Mouse (Mus musculus): ENCODE data around the gene Zfp110. TPM values are rescaled to one million over a fixed set of nuclear protein-coding genes. Genes with fewer than 3 reads are reported as not detected.
"Not testable (repeated sequence)": the region's sequence is repeated elsewhere in the genome, so short reads cannot be mapped to it uniquely, and the experiment has no call there.

The Zfp110 gene
- polyA plus RNA-seq (2016; fragmentation: Nextera tagmentation; extraction: Ambion mirVana): 32.4 and 34.5 TPM in 2 replicates

GRCm38 (mm10) chr7:12834162-12835120, at the start of gene Zfp110:
TSS of gene Zfp110 (plus strand) at chr7:12834761.
- peak within 1 kb of the TSS; percentile 47 for H3K9ac ChIP-seq
- H3K4me1 ChIP-seq: no peaks in the 10 kb centered on the region
- peak within 1 kb of the TSS; percentile 55 for H3K4me3 ChIP-seq (replicated peaks)
- H3K27me3 ChIP-seq: no peaks in the 10 kb centered on the region
- peaks cover 32% of the 10 kb centered on the region for H3K9me3 ChIP-seq
- H3K27ac ChIP-seq: peak within 1 kb of the TSS; percentile 51; the same call in 1 of the 2 replicates
- H3K36me3 ChIP-seq (replicated peaks): peaks cover 32% of the 10 kb centered on the region
- peak within 1 kb of the TSS; percentile 55 for H3K4me2 ChIP-seq
- ATAC-seq (ENCODE audit: low FRiP score): peak; percentile 97
- 4% methylated on average over 47 of the region's 47 CpGs for WGBS

DNA sequence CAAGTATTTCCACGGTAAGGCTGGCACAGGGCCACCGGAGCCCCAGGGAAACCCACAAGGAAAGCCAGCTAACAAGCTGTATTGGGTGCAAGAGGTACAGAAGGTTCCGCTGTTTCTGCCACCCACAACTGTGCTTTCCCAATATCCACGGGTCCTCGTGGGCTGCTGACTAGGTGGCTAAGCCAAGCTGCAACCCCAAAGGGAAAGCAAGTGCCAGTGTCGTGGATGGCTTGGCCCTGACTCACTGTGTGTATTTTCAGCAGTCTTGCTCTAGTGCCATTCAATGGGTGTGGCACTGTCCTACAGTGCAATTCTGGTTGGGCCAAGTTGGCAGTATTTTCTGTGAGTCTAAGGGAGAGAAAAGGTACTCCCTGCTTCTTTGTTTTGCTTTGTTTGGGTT, 47.2 kb upstream of the Zfp110 start:
- no peak overlapping the region for H3K27ac ChIP-seq
- H3K4me1 ChIP-seq: peaks cover 5% of the 10 kb centered on the region; the same call in 1 of the 2 replicates
- WGBS: 74% methylated on average over 6 of the region's 6 CpGs
- H3K9ac ChIP-seq: no peak overlapping the region
- H3K4me3 ChIP-seq (replicated peaks): no peak overlapping the region
- H3K4me2 ChIP-seq: no peak overlapping the region
- no peaks in the 10 kb centered on the region for H3K36me3 ChIP-seq (replicated peaks)
- no peak for ATAC-seq (ENCODE audit: low FRiP score)
- H3K9me3 ChIP-seq: no peaks in the 10 kb centered on the region
- H3K27me3 ChIP-seq: no peaks in the 10 kb centered on the region

DNA sequence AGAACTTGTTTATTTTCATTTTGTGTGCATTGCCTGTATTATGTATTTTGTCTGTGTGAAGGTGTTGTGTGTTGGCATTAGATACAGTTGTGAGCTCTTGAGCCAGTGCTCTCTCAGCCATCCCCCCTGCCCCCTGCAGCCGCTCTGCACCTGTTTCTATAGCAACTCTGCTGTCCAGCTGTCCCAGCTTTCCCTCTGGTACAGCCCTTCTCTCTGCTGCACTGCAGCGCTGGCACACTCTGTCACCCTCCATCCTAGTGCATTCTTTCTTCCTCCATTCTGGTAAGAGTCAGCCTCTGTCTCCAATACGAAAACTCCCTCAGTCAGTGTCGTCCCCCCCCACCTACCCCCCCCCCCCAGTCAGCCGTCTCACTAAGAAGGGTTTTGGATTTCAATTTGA, 46.5 kb upstream of the Zfp110 start:
- WGBS: 13% methylated on average over 5 of the region's 5 CpGs

GRCm38 (mm10) chr7:12792624-12793023, 41.9 kb upstream of the Zfp110 start:
- H3K27me3 ChIP-seq; H3K4me3 ChIP-seq (replicated peaks); H3K36me3 ChIP-seq (replicated peaks); H3K27ac ChIP-seq; H3K4me1 ChIP-seq; ATAC-seq (ENCODE audit: low FRiP score); H3K4me2 ChIP-seq; H3K9me3 ChIP-seq; H3K9ac ChIP-seq: not testable (repeated sequence)
- 94% methylated on average over 11 of the region's 11 CpGs for WGBS

More for the DNA sequence above, 46.5 kb upstream of the Zfp110 start:
- 0 out of 2 replicates have a peak overlapping the region, but pooled peaks have one; percentile 9 for H3K9ac ChIP-seq
- no peak overlapping the region for H3K4me3 ChIP-seq (replicated peaks)
- H3K9me3 ChIP-seq: no peaks in the 10 kb centered on the region
- H3K4me2 ChIP-seq: no peak overlapping the region
- H3K27me3 ChIP-seq: no peaks in the 10 kb centered on the region
- H3K4me1 ChIP-seq: peaks cover 5% of the 10 kb centered on the region; the same call in 1 of the 2 replicates
- ATAC-seq (ENCODE audit: low FRiP score): peak; percentile 82
- no peaks in the 10 kb centered on the region for H3K36me3 ChIP-seq (replicated peaks)
- no peak overlapping the region for H3K27ac ChIP-seq

GRCm38 (mm10) chr7:12797971-12798370, 36.6 kb upstream of the Zfp110 start:
- H3K9me3 ChIP-seq: peaks cover 7% of the 10 kb centered on the region; the same call in 1 of the 2 replicates
- peaks cover 12% of the 10 kb centered on the region; the same call in 1 of the 2 replicates for H3K36me3 ChIP-seq (replicated peaks)
- 62% methylated on average over 2 of the region's 2 CpGs for whole genome bisulfite sequencing
- ATAC-seq (ENCODE audit: low FRiP score): no peak
- no peak overlapping the region for H3K9ac ChIP-seq
- H3K4me2 ChIP-seq: no peak overlapping the region
- H3K4me3 ChIP-seq (replicated peaks): no peak overlapping the region
- H3K4me1 ChIP-seq: peaks cover 6% of the 10 kb centered on the region; the same call in 1 of the 2 replicates
- no peaks in the 10 kb centered on the region for H3K27me3 ChIP-seq
- H3K27ac ChIP-seq: no peak overlapping the region

DNA sequence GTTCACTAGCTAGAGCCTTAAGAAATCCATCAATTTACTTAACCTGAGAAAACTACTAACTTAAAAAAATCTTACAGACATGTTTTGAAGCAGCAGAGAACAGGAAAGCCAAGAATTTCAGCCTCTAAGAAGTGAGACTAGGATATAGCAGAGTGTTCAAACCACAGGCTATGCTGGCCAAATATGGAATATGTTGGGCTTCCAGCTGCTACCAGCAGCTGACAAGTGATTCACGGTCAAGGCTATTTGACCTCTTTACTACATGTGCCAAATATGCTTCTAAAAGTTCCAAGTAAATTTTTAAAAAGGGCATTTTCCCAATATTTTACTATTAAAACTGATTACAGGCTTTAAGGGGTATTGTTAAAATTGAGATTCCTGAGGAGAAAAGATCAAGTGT, 35.0 kb upstream of the Zfp110 start:
- Histone ChIP-seq H3K27me3 (no peaks in the 10 kb centered on the region), H3K4me2 (no peak overlapping the region), H3K9ac (no peak overlapping the region), H3K4me3 (replicated peaks) (no peak overlapping the region), H3K36me3 (replicated peaks) (peaks cover 12% of the 10 kb centered on the region; the same call in 1 of the 2 replicates), H3K4me1 (peaks cover 12% of the 10 kb centered on the region; the same call in 1 of the 2 replicates), H3K9me3 (peaks cover 7% of the 10 kb centered on the region; the same call in 1 of the 2 replicates), H3K27ac (no peak overlapping the region)
- ATAC-seq (ENCODE audit: low FRiP score): no peak
- 97% methylated on average over 1 of the region's 1 CpGs for WGBS

GRCm38 (mm10) chr7:12802866-12803726, 31.5 kb upstream of the Zfp110 start, which contains the start of gene Zscan18:
TSS of gene Zscan18 (minus strand) at chr7:12803635.
- WGBS: 5% methylated on average over 31 of the region's 31 CpGs
- Histone ChIP-seq H3K36me3 (replicated peaks) (peaks cover 23% of the 10 kb centered on the region), H3K4me2 (peak within 1 kb of the TSS; percentile 67), H3K27me3 (no peaks in the 10 kb centered on the region), H3K9ac (peak within 1 kb of the TSS; percentile 68), H3K9me3 (0 out of 2 replicates have a peak, but pooled peaks cover 2% of the 10 kb centered on the region), H3K4me3 (replicated peaks) (peak within 1 kb of the TSS; percentile 45), H3K27ac (peak within 1 kb of the TSS; percentile 77), H3K4me1 (peaks cover 12% of the 10 kb centered on the region; the same call in 1 of the 2 replicates)
- peak; percentile 97 for ATAC-seq (ENCODE audit: low FRiP score)

DNA sequence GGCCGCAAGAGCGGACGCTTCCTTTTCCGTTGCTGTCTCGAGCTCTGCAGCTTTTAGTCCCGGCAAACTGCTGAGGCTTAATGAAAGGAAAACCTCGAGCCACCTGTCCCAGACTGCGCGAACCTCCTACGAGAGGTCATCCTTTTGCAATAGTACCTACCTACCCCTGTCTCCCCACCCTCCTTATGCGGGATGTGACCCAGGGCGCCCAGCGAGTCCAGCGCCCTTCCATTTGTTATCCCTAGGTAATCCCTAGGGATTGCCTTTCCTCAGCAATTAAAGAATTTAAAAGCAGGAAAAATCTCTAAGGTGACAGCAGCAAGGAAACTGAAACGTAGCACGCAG, 30.9 kb upstream of the Zfp110 start:
- peak overlapping the region; percentile 45 for H3K4me3 ChIP-seq (replicated peaks)
- peak; percentile 85 for ATAC-seq (ENCODE audit: low FRiP score)
- peak overlapping the region; percentile 77 for H3K27ac ChIP-seq
- peaks cover 8% of the 10 kb centered on the region; the same call in 1 of the 2 replicates for H3K9me3 ChIP-seq
- H3K9ac ChIP-seq: peak overlapping the region; percentile 68
- H3K27me3 ChIP-seq: no peaks in the 10 kb centered on the region
- peaks cover 26% of the 10 kb centered on the region for H3K36me3 ChIP-seq (replicated peaks)
- H3K4me1 ChIP-seq: peaks cover 12% of the 10 kb centered on the region; the same call in 1 of the 2 replicates
- peak overlapping the region; percentile 67 for H3K4me2 ChIP-seq
- under 1% methylated on average over 16 of the region's 16 CpGs for WGBS

DNA sequence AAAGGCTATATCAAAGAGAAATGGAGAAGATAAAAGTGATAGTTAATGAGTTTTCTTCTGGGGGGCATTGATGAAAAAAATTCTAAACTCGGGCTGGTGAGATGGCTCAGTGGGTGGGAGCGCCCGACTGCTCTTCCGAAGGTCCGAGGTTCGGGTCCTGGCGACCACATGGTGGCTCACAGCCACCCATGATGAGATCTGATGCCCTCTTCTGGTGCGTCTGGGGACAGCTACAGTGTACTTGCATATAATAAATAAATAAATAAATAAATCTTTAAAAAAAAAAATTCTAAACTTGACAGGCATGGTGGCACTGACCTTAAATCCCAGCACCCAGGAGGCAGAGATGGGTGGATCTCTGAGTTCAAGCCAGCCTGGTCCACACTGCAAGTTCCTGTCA, 19.0 kb upstream of the Zfp110 start:
- Histone ChIP-seq H3K9ac (no peak overlapping the region), H3K4me1 (peaks cover 9% of the 10 kb centered on the region), H3K36me3 (replicated peaks) (peaks cover 49% of the 10 kb centered on the region), H3K9me3 (peaks cover 43% of the 10 kb centered on the region), H3K4me2 (no peak overlapping the region), H3K27me3 (0 out of 2 replicates have a peak, but pooled peaks cover under 1% of the 10 kb centered on the region), H3K27ac (no peak overlapping the region), H3K4me3 (replicated peaks) (no peak overlapping the region)
- no peak for ATAC-seq (ENCODE audit: low FRiP score)
- 94% methylated on average over 8 of the region's 8 CpGs for WGBS

GRCm38 (mm10) chr7:12818521-12819295, 15.9 kb upstream of the Zfp110 start, which contains the start of gene Zfp329:
TSS of gene Zfp329 (minus strand) at chr7:12818858.
- peak within 1 kb of the TSS; percentile 83 for H3K4me3 ChIP-seq (replicated peaks)
- H3K27ac ChIP-seq: peak within 1 kb of the TSS; percentile 90
- peaks cover 22% of the 10 kb centered on the region for H3K36me3 ChIP-seq (replicated peaks)
- ATAC-seq (ENCODE audit: low FRiP score): peak; percentile 98
- WGBS: under 1% methylated on average over 40 of the region's 40 CpGs
- H3K27me3 ChIP-seq: 0 out of 2 replicates have a peak, but pooled peaks cover 8% of the 10 kb centered on the region
- H3K4me1 ChIP-seq: peaks cover 9% of the 10 kb centered on the region
- H3K9me3 ChIP-seq: peaks cover 28% of the 10 kb centered on the region
- peak within 1 kb of the TSS; percentile 56 for H3K4me2 ChIP-seq
- peak within 1 kb of the TSS; percentile 93 for H3K9ac ChIP-seq

DNA sequence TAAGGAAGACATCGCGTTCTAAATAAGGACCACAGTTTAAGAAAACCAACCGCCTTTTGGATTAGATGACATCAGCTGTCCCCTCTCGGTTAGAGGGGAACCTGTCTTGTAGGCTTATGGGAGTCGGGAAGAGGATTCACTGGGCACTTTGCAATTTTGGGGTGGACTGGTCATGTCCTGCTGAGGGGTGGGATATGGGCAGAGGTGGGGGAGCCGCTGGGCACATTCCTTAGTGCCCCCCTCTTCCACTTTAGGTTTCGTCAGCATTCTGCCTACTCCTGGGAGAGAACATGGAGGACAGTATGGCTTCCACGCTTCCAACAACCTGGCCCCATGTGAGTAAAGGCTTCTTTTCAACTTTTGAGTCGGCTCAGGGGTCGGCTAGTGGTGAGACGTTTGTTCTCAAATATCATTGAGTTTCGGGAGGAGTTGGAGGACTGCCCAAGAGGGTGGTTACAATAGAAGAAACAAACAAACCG, 671 bp downstream of the Zfp110 start:
- peak; percentile 61 for ATAC-seq (ENCODE audit: low FRiP score)
- Histone ChIP-seq H3K27ac (peak overlapping the region; percentile 51; the same call in 1 of the 2 replicates), H3K36me3 (replicated peaks) (peaks cover 38% of the 10 kb centered on the region), H3K27me3 (no peaks in the 10 kb centered on the region), H3K9me3 (peaks cover 33% of the 10 kb centered on the region), H3K4me1 (no peaks in the 10 kb centered on the region), H3K9ac (peak overlapping the region; percentile 47), H3K4me3 (replicated peaks) (peak overlapping the region; percentile 55), H3K4me2 (peak overlapping the region; percentile 55)
- 41% methylated on average over 13 of the region's 13 CpGs for WGBS

Measured in forebrain, embryonic 12.5 days (tissue).